Mouse (Mus musculus): ENCODE measurements around the gene Tmem121b. TPM values are rescaled to one million over a fixed set of nuclear protein-coding genes. Genes with fewer than 3 reads are reported as not detected.

Gene Tmem121b
- total RNA-seq, 2 experiments from 2014 or later = 44.8 to 45.3 TPM

Other genes starting within 250 kb of the Tmem121b start
- not detected for gene D330020A13Rik, start 199.4 kb downstream of the Tmem121b start, total RNA-seq (2021)
- gene B4galnt3, start 199.2 kb downstream of the Tmem121b start, total RNA-seq (2021) = under 1 TPM; 0.49 to 0.61 TPM
- 10 to 100 TPM; 38.9 to 49.5 TPM for gene Kdm5a, start 129.7 kb downstream of the Tmem121b start, total RNA-seq (2021)
- 1 to 10 TPM; 4.9 to 6.0 TPM for gene Ccdc77, start 129.4 kb downstream of the Tmem121b start, total RNA-seq (2021)
- 1 to 10 TPM; 4.1 to 7.2 TPM for gene Il17ra, start 30.6 kb downstream of the Tmem121b start, total RNA-seq (2021)
- gene Hdhd5, start 37.5 kb upstream of the Tmem121b start, total RNA-seq (2021) = 10 to 100 TPM; 26.2 to 35.9 TPM
- 10 to 100 TPM in 1 of 2 experiments, 1 to 10 TPM in 1; 9.6 to 13.5 TPM for gene Cecr2, start 172.6 kb upstream of the Tmem121b start, total RNA-seq (2021)

All from layer of hippocampus, postnatal 25 days (tissue).